Mouse (Mus musculus) heart, embryonic 12.5 days (tissue): ENCODE measurements around the gene Ptpdc1. TPM values are rescaled to one million over a fixed set of nuclear protein-coding genes. Genes with fewer than 3 reads are reported as not detected.

Experiments used
- ATAC-seq: fragments of 200-750 bp; cut with Nextera tagmentation; 2 replicates; pipeline ENCODE4 v1.8.0; 2017; ENCODE audit warnings: moderate TSS enrichment, moderate library complexity; ENCODE audit not compliant: insufficient number of reproducible peaks, low FRiP score
- H3K27ac ChIP-seq: fragments of 300-500 bp; sonication (generic); 2 replicates; pipeline ENCODE4 v1.5.1; 2016; ENCODE audit warnings: mild to moderate bottlenecking, moderate library complexity; ENCODE audit not compliant: poor library complexity, severe bottlenecking
- H3K27me3 ChIP-seq: fragments of 300-500 bp; sonication (generic); replicated peaks from 2 replicates; pipeline ENCODE4 v1.6.1; 2016; ENCODE audit warnings: mild to moderate bottlenecking, moderate library complexity
- H3K36me3 ChIP-seq: fragments of 300-500 bp; sonication (generic); 2 replicates; pipeline ENCODE4 v1.6.1; 2016; ENCODE audit warnings: mild to moderate bottlenecking, moderate library complexity
- H3K4me1 ChIP-seq: fragments of 300-500 bp; sonication (generic); replicated peaks from 2 replicates; pipeline ENCODE4 v1.6.1; 2016; ENCODE audit warnings: mild to moderate bottlenecking
- H3K4me2 ChIP-seq: fragments of 300-500 bp; sonication (generic); 2 replicates; pipeline ENCODE4 v1.6.1; 2016; ENCODE audit warnings: mild to moderate bottlenecking, moderate library complexity
- H3K4me3 ChIP-seq: fragments of 300-500 bp; sonication (generic); 2 replicates; pipeline ENCODE4 v1.5.1; 2016; ENCODE audit warnings: mild to moderate bottlenecking
- H3K9ac ChIP-seq: fragments of 300-500 bp; sonication (generic); 2 replicates; pipeline ENCODE4 v1.6.1; 2016; ENCODE audit warnings: mild to moderate bottlenecking, moderate library complexity
- H3K9me3 ChIP-seq: fragments of 300-500 bp; sonication (generic); replicated peaks from 2 replicates; pipeline ENCODE4 v1.6.1; 2016; ENCODE audit warnings: mild to moderate bottlenecking, moderate library complexity
- WGBS: fragments of 180-500 bp; shearing (Covaris S2); methylation state at CpG from one replicate; pipeline ENCODE4 v1.1.7; 2016; 5-methylcytosine and 5-hydroxymethylcytosine counted together
- polyA plus RNA-seq: library from polyadenylated mRNA; unstranded; fragments of >200 nt; fragmentation: Nextera tagmentation; extraction: Ambion mirVana; gene quantifications from 2 replicates; pipeline ENCODE4 v1.2.1, GENCODE M21; 2016

Gene Ptpdc1
- polyA plus RNA-seq, 1 experiment from 2014 or later: 6.8 TPM

- Histone ChIP-seq H3K27ac (peak overlapping the region; percentile 97), H3K9ac (peak overlapping the region; percentile 95), H3K36me3 (no peaks in the 10 kb centered on the region), H3K4me1 (peaks cover 20% of the 10 kb centered on the region), H3K4me3 (peak overlapping the region; percentile 76), H3K9me3 (no peaks in the 10 kb centered on the region), H3K27me3 (no peaks in the 10 kb centered on the region), H3K4me2 (peak overlapping the region; percentile 67)
- peak; percentile 98 for ATAC-seq
- under 1% methylated on average over 72 of the region's 72 CpGs for WGBS
Observed at GRCm38 (mm10) chr13:48546330-48546917, 79.0 kb downstream of the Ptpdc1 start.

GRCm38 (mm10) chr13:48545476-48546281 is 79.8 kb downstream of the Ptpdc1 start:
- Histone ChIP-seq H3K4me3 (peak overlapping the region; percentile 76), H3K27me3 (no peaks in the 10 kb centered on the region), H3K9me3 (no peaks in the 10 kb centered on the region), H3K4me2 (peak overlapping the region; percentile 77), H3K36me3 (no peaks in the 10 kb centered on the region), H3K27ac (peak overlapping the region; percentile 98), H3K9ac (peak overlapping the region; percentile 98), H3K4me1 (peaks cover 25% of the 10 kb centered on the region)
- peak; percentile 92 for ATAC-seq
- under 1% methylated on average over 62 of the region's 72 CpGs for WGBS

- Histone ChIP-seq H3K36me3 (no peaks in the 10 kb centered on the region), H3K9ac (peak overlapping the region; percentile 98; the same call in 1 of the 2 replicates), H3K27ac (peak overlapping the region; percentile 98), H3K27me3 (no peaks in the 10 kb centered on the region), H3K4me3 (peak overlapping the region; percentile 76), H3K4me1 (peaks cover 25% of the 10 kb centered on the region), H3K9me3 (no peaks in the 10 kb centered on the region), H3K4me2 (peak overlapping the region; percentile 77)
- WGBS: 37% methylated on average over 4 of the region's 4 CpGs
- ATAC-seq: no peak
Observed at GRCm38 (mm10) chr13:48544867-48545266, 80.6 kb downstream of the Ptpdc1 start.

- Histone ChIP-seq H3K4me3 (peak overlapping the region; percentile 76), H3K9me3 (no peaks in the 10 kb centered on the region), H3K9ac (no peak overlapping the region), H3K36me3 (no peaks in the 10 kb centered on the region), H3K27ac (no peak overlapping the region), H3K27me3 (no peaks in the 10 kb centered on the region), H3K4me1 (peaks cover 24% of the 10 kb centered on the region), H3K4me2 (peak overlapping the region; percentile 63)
- no peak for ATAC-seq
Observed at GRCm38 (mm10) chr13:48544391-48544790, 81.1 kb downstream of the Ptpdc1 start.

GRCm38 (mm10) chr13:48540488-48540887 is 85.0 kb downstream of the Ptpdc1 start:
- H3K4me2 ChIP-seq: peak overlapping the region; percentile 31; the same call in 1 of the 2 replicates
- H3K4me3 ChIP-seq: no peak overlapping the region

GRCm38 (mm10) chr13:48533441-48533840 is 92.0 kb downstream of the Ptpdc1 start:
- Histone ChIP-seq H3K4me2 (no peak overlapping the region), H3K9ac (no peak overlapping the region), H3K36me3 (peaks cover 26% of the 10 kb centered on the region), H3K4me1 (no peaks in the 10 kb centered on the region), H3K4me3 (no peak overlapping the region), H3K27ac (no peak overlapping the region), H3K9me3 (no peaks in the 10 kb centered on the region), H3K27me3 (no peaks in the 10 kb centered on the region)
- 82% methylated on average over 5 of the region's 5 CpGs for WGBS
- ATAC-seq: no peak

More at GRCm38 (mm10) chr13:48540488-48540887, 85.0 kb downstream of the Ptpdc1 start:
- H3K27ac ChIP-seq: no peak overlapping the region
- peaks cover 10% of the 10 kb centered on the region for H3K36me3 ChIP-seq
- H3K9ac ChIP-seq: no peak overlapping the region
- H3K4me1 ChIP-seq: peaks cover 28% of the 10 kb centered on the region
- 70% methylated on average over 1 of the region's 1 CpGs for WGBS
- H3K9me3 ChIP-seq: no peaks in the 10 kb centered on the region
- H3K27me3 ChIP-seq: no peaks in the 10 kb centered on the region
- ATAC-seq: no peak

- H3K27ac ChIP-seq: no peak overlapping the region
- WGBS: 74% methylated on average over 2 of the region's 2 CpGs
- ATAC-seq: no peak
Observed at GRCm38 (mm10) chr13:48531448-48531847, 94.0 kb downstream of the Ptpdc1 start.

GRCm38 (mm10) chr13:48530685-48531084 is 94.8 kb downstream of the Ptpdc1 start:
- WGBS: 68% methylated on average over 2 of the region's 2 CpGs
- 0 out of 2 replicates have a peak, but pooled peaks have one; percentile 26 for ATAC-seq

More at GRCm38 (mm10) chr13:48531448-48531847, 94.0 kb downstream of the Ptpdc1 start:
- H3K9me3 ChIP-seq: no peaks in the 10 kb centered on the region
- H3K4me3 ChIP-seq: no peak overlapping the region
- H3K36me3 ChIP-seq: peaks cover 20% of the 10 kb centered on the region
- no peak overlapping the region for H3K9ac ChIP-seq
- no peaks in the 10 kb centered on the region for H3K4me1 ChIP-seq
- H3K27me3 ChIP-seq: no peaks in the 10 kb centered on the region
- no peak overlapping the region for H3K4me2 ChIP-seq

GRCm38 (mm10) chr13:48529028-48529427 is 96.4 kb downstream of the Ptpdc1 start:
- 34% methylated on average over 2 of the region's 2 CpGs for WGBS
- ATAC-seq: no peak
- H3K27me3 ChIP-seq: no peaks in the 10 kb centered on the region
- no peak overlapping the region for H3K27ac ChIP-seq
- no peak overlapping the region for H3K4me2 ChIP-seq
- no peak overlapping the region for H3K4me3 ChIP-seq
- H3K36me3 ChIP-seq: peaks cover 6% of the 10 kb centered on the region
- no peak overlapping the region for H3K9ac ChIP-seq
- H3K9me3 ChIP-seq: no peaks in the 10 kb centered on the region
- no peaks in the 10 kb centered on the region for H3K4me1 ChIP-seq

More at GRCm38 (mm10) chr13:48530685-48531084, 94.8 kb downstream of the Ptpdc1 start:
- no peaks in the 10 kb centered on the region for H3K4me1 ChIP-seq
- H3K4me3 ChIP-seq: no peak overlapping the region
- no peaks in the 10 kb centered on the region for H3K27me3 ChIP-seq
- H3K4me2 ChIP-seq: no peak overlapping the region
- H3K27ac ChIP-seq: no peak overlapping the region
- H3K9me3 ChIP-seq: no peaks in the 10 kb centered on the region
- peaks cover 16% of the 10 kb centered on the region for H3K36me3 ChIP-seq
- no peak overlapping the region for H3K9ac ChIP-seq

GRCm38 (mm10) chr13:48528123-48528871 is 97.2 kb downstream of the Ptpdc1 start:
- ATAC-seq: 0 out of 2 replicates have a peak, but pooled peaks have one; percentile 52
- H3K4me1 ChIP-seq: no peaks in the 10 kb centered on the region
- H3K4me3 ChIP-seq: no peak overlapping the region
- no peak overlapping the region for H3K9ac ChIP-seq
- H3K27me3 ChIP-seq: no peaks in the 10 kb centered on the region
- H3K27ac ChIP-seq: no peak overlapping the region
- 51% methylated on average over 15 of the region's 15 CpGs for WGBS
- H3K9me3 ChIP-seq: no peaks in the 10 kb centered on the region
- no peak overlapping the region for H3K4me2 ChIP-seq
- peaks cover 1% of the 10 kb centered on the region for H3K36me3 ChIP-seq
